Mouse (Mus musculus): ENCODE measurements around the gene Zc3h12d.
"Not testable (repeated sequence)": the region's sequence is repeated elsewhere in the genome, so short reads cannot be mapped to it uniquely, and the experiment has no call there.

The Zc3h12d gene

GRCm38 (mm10) chr10:7870571-7871315, 38.5 kb downstream of the Zc3h12d start:
- DNase-seq (ENCODE audit: low read depth, low spot score), result no peak

GRCm38 (mm10) chr10:7871381-7872020, 39.2 kb downstream of the Zc3h12d start:
- DNase-seq (ENCODE audit: low read depth, low spot score), result no peak

- no peak for DNase-seq (ENCODE audit: low read depth, low spot score)
Measured at GRCm38 (mm10) chr10:7874194-7874593, 41.9 kb downstream of the Zc3h12d start.

- DNase-seq (ENCODE audit: low read depth, low spot score), result not testable (repeated sequence)
Measured at GRCm38 (mm10) chr10:7880283-7880682, 48.0 kb downstream of the Zc3h12d start.

GRCm38 (mm10) chr10:7881971-7882370, 49.7 kb downstream of the Zc3h12d start:
- DNase-seq (ENCODE audit: low read depth, low spot score), result no peak

- peak; percentile 65 for DNase-seq (ENCODE audit: low read depth, low spot score)
Measured at GRCm38 (mm10) chr10:7883524-7883923, 51.3 kb downstream of the Zc3h12d start.

- no peak for DNase-seq (ENCODE audit: low read depth, low spot score)
Measured at GRCm38 (mm10) chr10:7888256-7888868, 56.1 kb downstream of the Zc3h12d start.

- no peak for DNase-seq (ENCODE audit: low read depth, low spot score)
Measured at GRCm38 (mm10) chr10:7900719-7901627, 68.7 kb downstream of the Zc3h12d start.

- DNase-seq (ENCODE audit: low read depth, low spot score), result no peak
Measured at GRCm38 (mm10) chr10:7904157-7904556, 71.9 kb downstream of the Zc3h12d start.

- no peak for DNase-seq (ENCODE audit: low read depth, low spot score)
Measured at GRCm38 (mm10) chr10:7907151-7907550, 74.9 kb downstream of the Zc3h12d start.

GRCm38 (mm10) chr10:7911268-7911667, 79.0 kb downstream of the Zc3h12d start:
- peak; percentile 5 for DNase-seq (ENCODE audit: low read depth, low spot score)
